Mouse (Mus musculus) lung, adult 2 months (tissue): ENCODE measurements around the gene P3h1.

Experiments
- CTCF ChIP-seq: fragments of 200-500 bp; IDR thresholded peaks from 2 replicates; pipeline ENCODE4 v1.5.1; 2011; ENCODE audit warnings: mild to moderate bottlenecking, low read length, control low read depth; ENCODE audit not compliant: insufficient read depth
- POLR2A ChIP-seq: fragments of 200-500 bp; IDR thresholded peaks from 2 replicates; pipeline ENCODE4 v1.6.1; 2011; ENCODE audit warnings: low read depth, mild to moderate bottlenecking, control low read depth, low read length, borderline replicate concordance; ENCODE audit errors: extremely low read depth

GRCm38 (mm10) chr4:119261087-119261713, 28.5 kb downstream of the P3h1 start:
- TF ChIP-seq POLR2A (0 out of 2 replicates have a peak, but pooled peaks have one; percentile 12), CTCF (no peak)
